Mouse (Mus musculus): ENCODE measurements around the gene Ccdc146. TPM values are rescaled to one million over a fixed set of nuclear protein-coding genes. Genes with fewer than 3 reads are reported as not detected.

The Ccdc146 gene
- polyA plus RNA-seq (2014; fragmentation: Nextera tagmentation; extraction: Ambion mirVana), result 0.07 and 0.36 TPM in 2 replicates

GRCm38 (mm10) chr5:21424614-21425602, at the start of gene Ccdc146, which contains the start of gene Fam185a:
Ccdc146 (minus strand) TSS chr5:21424677.
Fam185a (plus strand) TSS chr5:21424958.
- H3K27me3 ChIP-seq (ENCODE audit: control insufficient read depth, insufficient read depth, low read length), result no peaks in the 10 kb centered on the region
- no peaks in the 10 kb centered on the region for H3K4me1 ChIP-seq (ENCODE audit: control insufficient read depth, insufficient read depth, low read length)
- ATAC-seq (ENCODE audit: low FRiP score, low TSS enrichment) (peak; percentile 100), DNase-seq (peak; percentile 99)
- no peaks in the 10 kb centered on the region for H3K9me3 ChIP-seq (ENCODE audit: control insufficient read depth, low read length)
- peak within 1 kb of the TSS; percentile 72 for H3K4me3 ChIP-seq (replicated peaks; ENCODE audit: low read depth, low read length)
- no peaks in the 10 kb centered on the region for H3K36me3 ChIP-seq (ENCODE audit: control insufficient read depth, insufficient read depth, low read length)
- peak within 1 kb of the TSS; percentile 55 for H3K9ac ChIP-seq (replicated peaks; ENCODE audit: low read length)
- WGBS, result under 1% methylated on average over 68 of the region's 68 CpGs
- no peak within 1 kb of the TSS for H3K27ac ChIP-seq (replicated peaks; ENCODE audit: low read depth, low read length)
- H3K4me2 ChIP-seq (ENCODE audit: low read length), result peak within 1 kb of the TSS; percentile 97

- H3K9me3 ChIP-seq (ENCODE audit: control insufficient read depth, low read length), result no peaks in the 10 kb centered on the region
- no peaks in the 10 kb centered on the region for H3K36me3 ChIP-seq (ENCODE audit: control insufficient read depth, insufficient read depth, low read length)
- no peak overlapping the region for H3K27ac ChIP-seq (replicated peaks; ENCODE audit: low read depth, low read length)
- DNase-seq (no peak), ATAC-seq (ENCODE audit: low FRiP score, low TSS enrichment) (no peak)
- H3K27me3 ChIP-seq (ENCODE audit: control insufficient read depth, insufficient read depth, low read length), result no peaks in the 10 kb centered on the region
- no peak overlapping the region for H3K4me3 ChIP-seq (replicated peaks; ENCODE audit: low read depth, low read length)
- no peak overlapping the region for H3K9ac ChIP-seq (replicated peaks; ENCODE audit: low read length)
- no peak overlapping the region for H3K4me2 ChIP-seq (ENCODE audit: low read length)
- 96% methylated on average over 12 of the region's 12 CpGs for WGBS
- H3K4me1 ChIP-seq (ENCODE audit: control insufficient read depth, insufficient read depth, low read length), result no peaks in the 10 kb centered on the region
Observed at GRCm38 (mm10) chr5:21468100-21468499, 43.6 kb upstream of the Ccdc146 start.

- 53% methylated on average over 7 of the region's 7 CpGs for WGBS
- ATAC-seq (ENCODE audit: low FRiP score, low TSS enrichment), result no peak
- DNase-seq, result no peak
- Histone ChIP-seq H3K9me3 (ENCODE audit: control insufficient read depth, low read length) (no peaks in the 10 kb centered on the region), H3K4me1 (ENCODE audit: control insufficient read depth, insufficient read depth, low read length) (no peaks in the 10 kb centered on the region), H3K27ac (replicated peaks; ENCODE audit: low read depth, low read length) (no peak overlapping the region), H3K4me3 (replicated peaks; ENCODE audit: low read depth, low read length) (no peak overlapping the region), H3K36me3 (ENCODE audit: control insufficient read depth, insufficient read depth, low read length) (no peaks in the 10 kb centered on the region), H3K9ac (replicated peaks; ENCODE audit: low read length) (no peak overlapping the region), H3K27me3 (ENCODE audit: control insufficient read depth, insufficient read depth, low read length) (no peaks in the 10 kb centered on the region), H3K4me2 (ENCODE audit: low read length) (no peak overlapping the region)
Observed at GRCm38 (mm10) chr5:21467387-21467786, 42.9 kb upstream of the Ccdc146 start.

- DNase-seq, result no peak
- no peak overlapping the region for H3K27ac ChIP-seq (replicated peaks; ENCODE audit: low read depth, low read length)
- no peak overlapping the region for H3K4me3 ChIP-seq (replicated peaks; ENCODE audit: low read depth, low read length)
- no peak overlapping the region for H3K4me2 ChIP-seq (ENCODE audit: low read length)
- 76% methylated on average over 8 of the region's 8 CpGs for WGBS
- H3K9ac ChIP-seq (replicated peaks; ENCODE audit: low read length), result no peak overlapping the region
- H3K27me3 ChIP-seq (ENCODE audit: control insufficient read depth, insufficient read depth, low read length), result no peaks in the 10 kb centered on the region; the same call in 1 of the 2 replicates
- no peaks in the 10 kb centered on the region for H3K4me1 ChIP-seq (ENCODE audit: control insufficient read depth, insufficient read depth, low read length)
- H3K36me3 ChIP-seq (ENCODE audit: control insufficient read depth, insufficient read depth, low read length), result no peaks in the 10 kb centered on the region
- ATAC-seq (ENCODE audit: low FRiP score, low TSS enrichment), result no peak
- no peaks in the 10 kb centered on the region for H3K9me3 ChIP-seq (ENCODE audit: control insufficient read depth, low read length)
Observed at GRCm38 (mm10) chr5:21440833-21441530, 16.5 kb upstream of the Ccdc146 start.

GRCm38 (mm10) chr5:21439446-21440110, 15.1 kb upstream of the Ccdc146 start:
- H3K36me3 ChIP-seq (ENCODE audit: control insufficient read depth, insufficient read depth, low read length), result no peaks in the 10 kb centered on the region
- no peaks in the 10 kb centered on the region for H3K4me1 ChIP-seq (ENCODE audit: control insufficient read depth, insufficient read depth, low read length)
- DNase-seq (no peak), ATAC-seq (ENCODE audit: low FRiP score, low TSS enrichment) (no peak)
- H3K9ac ChIP-seq (replicated peaks; ENCODE audit: low read length), result no peak overlapping the region
- H3K9me3 ChIP-seq (ENCODE audit: control insufficient read depth, low read length), result no peaks in the 10 kb centered on the region
- WGBS, result 92% methylated on average over 7 of the region's 7 CpGs
- no peak overlapping the region for H3K4me3 ChIP-seq (replicated peaks; ENCODE audit: low read depth, low read length)
- no peaks in the 10 kb centered on the region; the same call in 1 of the 2 replicates for H3K27me3 ChIP-seq (ENCODE audit: control insufficient read depth, insufficient read depth, low read length)
- H3K4me2 ChIP-seq (ENCODE audit: low read length), result no peak overlapping the region
- no peak overlapping the region for H3K27ac ChIP-seq (replicated peaks; ENCODE audit: low read depth, low read length)

- H3K4me3 ChIP-seq (replicated peaks; ENCODE audit: low read depth, low read length), result no peak overlapping the region
- no peaks in the 10 kb centered on the region; the same call in 1 of the 2 replicates for H3K27me3 ChIP-seq (ENCODE audit: control insufficient read depth, insufficient read depth, low read length)
- H3K36me3 ChIP-seq (ENCODE audit: control insufficient read depth, insufficient read depth, low read length), result no peaks in the 10 kb centered on the region
- no peaks in the 10 kb centered on the region for H3K9me3 ChIP-seq (ENCODE audit: control insufficient read depth, low read length)
- 93% methylated on average over 9 of the region's 9 CpGs for WGBS
- ATAC-seq (ENCODE audit: low FRiP score, low TSS enrichment) (no peak), DNase-seq (no peak)
- no peaks in the 10 kb centered on the region for H3K4me1 ChIP-seq (ENCODE audit: control insufficient read depth, insufficient read depth, low read length)
- no peak overlapping the region for H3K27ac ChIP-seq (replicated peaks; ENCODE audit: low read depth, low read length)
- H3K4me2 ChIP-seq (ENCODE audit: low read length), result no peak overlapping the region
- no peak overlapping the region for H3K9ac ChIP-seq (replicated peaks; ENCODE audit: low read length)
Observed at GRCm38 (mm10) chr5:21438428-21438827, 14.0 kb upstream of the Ccdc146 start.

- peak; percentile 63; the same call in 1 of the 2 replicates for ATAC-seq (ENCODE audit: low FRiP score, low TSS enrichment)
- no peak overlapping the region for H3K27ac ChIP-seq (replicated peaks; ENCODE audit: low read depth, low read length)
- H3K9me3 ChIP-seq (ENCODE audit: control insufficient read depth, low read length), result no peaks in the 10 kb centered on the region
- peak; percentile 50 for DNase-seq
- no peak overlapping the region for H3K4me2 ChIP-seq (ENCODE audit: low read length)
- H3K36me3 ChIP-seq (ENCODE audit: control insufficient read depth, insufficient read depth, low read length), result no peaks in the 10 kb centered on the region
- no peaks in the 10 kb centered on the region for H3K4me1 ChIP-seq (ENCODE audit: control insufficient read depth, insufficient read depth, low read length)
- WGBS, result 16% methylated on average over 8 of the region's 8 CpGs
- no peak overlapping the region for H3K4me3 ChIP-seq (replicated peaks; ENCODE audit: low read depth, low read length)
- H3K27me3 ChIP-seq (ENCODE audit: control insufficient read depth, insufficient read depth, low read length), result no peaks in the 10 kb centered on the region; the same call in 1 of the 2 replicates
- no peak overlapping the region for H3K9ac ChIP-seq (replicated peaks; ENCODE audit: low read length)
Observed at GRCm38 (mm10) chr5:21436471-21436975, 12.0 kb upstream of the Ccdc146 start.

Data from midbrain, embryonic 14.5 days (tissue).